Mouse (Mus musculus): ENCODE data around the gene Snx25.

Gene Snx25

DNA sequence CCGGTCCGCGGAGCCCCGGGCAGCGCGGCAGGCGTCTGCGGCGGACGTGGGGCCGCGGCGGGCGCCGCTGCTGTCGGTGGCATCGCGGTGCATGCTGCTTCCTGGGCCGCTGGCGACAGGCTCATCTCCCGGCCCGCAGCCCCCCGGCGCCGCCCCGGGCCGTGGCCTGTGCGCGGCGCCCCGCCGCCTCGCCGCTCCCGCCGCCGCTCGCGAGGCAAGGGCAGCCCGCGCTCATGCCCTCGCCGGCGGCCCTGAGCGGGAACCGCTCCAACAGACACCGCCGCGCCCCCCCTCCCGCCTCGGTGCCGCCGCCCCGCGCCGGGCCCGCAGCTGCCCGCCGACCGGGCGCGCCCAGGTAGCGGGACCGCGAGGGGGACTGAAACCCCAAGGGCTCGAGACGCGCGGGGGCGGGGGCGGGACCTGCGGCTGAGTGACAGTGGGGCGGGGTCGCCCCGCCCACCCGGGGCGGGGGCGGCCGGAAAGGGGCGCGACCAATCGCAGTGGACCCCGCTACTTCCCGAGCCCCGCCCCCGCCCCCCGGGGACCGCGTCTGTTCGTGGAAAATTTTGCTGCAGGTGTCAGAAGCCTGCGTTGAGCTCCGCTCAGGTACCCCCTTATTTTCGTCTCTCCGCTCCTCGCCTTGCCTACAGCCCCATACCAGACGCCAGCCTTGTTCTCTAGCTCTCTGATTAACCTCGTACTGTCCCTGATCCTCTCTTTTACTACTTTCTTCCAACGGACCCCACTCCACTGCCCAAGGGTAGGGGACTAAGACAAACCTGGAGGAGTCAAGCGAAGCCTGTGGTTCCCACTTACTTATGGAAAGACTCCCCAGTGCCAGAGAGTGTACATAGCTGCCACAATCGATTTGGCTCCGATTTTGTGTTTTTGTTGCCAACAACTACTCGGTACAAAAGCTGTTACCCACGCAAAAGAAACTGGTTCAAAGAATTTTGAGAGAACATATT, at the start of gene Snx25:
Snx25 (minus strand) TSS at position 96 of the 968 bp plus-strand sequence.
- DNase-seq (ENCODE audit: low spot score), result peak; percentile 84

DNA sequence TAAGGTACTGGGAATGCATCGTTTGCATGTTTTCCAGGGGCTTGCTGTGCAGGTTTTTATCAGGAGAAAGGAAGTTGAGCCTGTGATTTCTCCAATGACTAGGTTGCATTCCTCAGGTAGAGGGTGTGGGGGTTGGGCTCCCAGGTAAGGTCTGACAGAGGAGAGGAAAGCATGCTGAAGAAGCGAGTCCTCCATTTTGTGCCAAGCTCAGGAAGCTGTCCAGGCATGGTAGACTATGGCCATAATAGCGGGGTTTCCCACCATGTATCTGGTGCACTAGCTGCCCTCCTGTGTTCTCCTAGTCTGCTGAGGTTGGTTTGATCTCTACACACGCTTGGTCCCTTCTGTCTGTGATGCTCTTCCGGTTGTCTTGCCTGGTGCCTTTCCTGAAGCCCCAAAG, 45.7 kb upstream of the Snx25 start:
- no peak for DNase-seq (ENCODE audit: low spot score)

DNA sequence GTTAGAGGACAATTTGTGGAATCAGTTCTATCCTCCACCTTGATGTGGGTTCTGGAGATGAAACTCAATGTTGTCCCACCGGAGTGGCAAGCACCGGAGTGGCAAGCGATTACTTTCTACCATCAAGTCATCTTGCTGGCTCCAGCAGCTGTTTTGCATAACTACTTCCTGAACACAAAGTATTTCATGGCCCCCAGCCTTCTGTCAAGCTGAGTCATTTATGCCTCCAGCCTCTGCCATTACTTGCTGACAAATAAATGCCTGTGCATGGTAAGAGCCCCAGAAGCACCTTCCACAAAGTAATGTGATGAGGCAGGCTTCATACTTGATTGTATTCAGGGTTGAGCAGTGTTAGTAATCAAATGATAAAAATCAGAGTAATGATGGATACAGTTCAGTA, 44.9 kb upstream of the Snx25 start:
- no peak for DNase-seq (ENCODE audit: low spot score)

DNA sequence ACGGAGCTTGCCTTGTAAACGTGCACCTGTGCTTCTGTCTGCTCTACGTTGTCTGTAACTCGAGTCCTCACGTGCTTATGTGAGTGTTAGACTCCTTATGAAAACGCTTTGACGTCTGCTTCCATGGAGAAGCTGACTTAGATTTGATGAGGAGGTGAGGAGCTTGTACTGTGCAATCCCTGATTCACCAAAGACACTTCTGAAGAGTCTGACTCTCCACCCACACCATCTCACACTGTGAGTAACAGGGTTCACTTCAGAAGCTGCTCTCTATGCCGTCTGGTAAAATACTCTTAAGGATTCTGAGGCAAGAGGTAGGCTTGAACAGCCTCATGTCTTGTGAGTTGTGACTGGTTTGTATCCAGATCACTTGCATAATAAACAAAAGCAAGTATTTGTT, 41.1 kb upstream of the Snx25 start:
- DNase-seq (ENCODE audit: low spot score), result no peak

DNA sequence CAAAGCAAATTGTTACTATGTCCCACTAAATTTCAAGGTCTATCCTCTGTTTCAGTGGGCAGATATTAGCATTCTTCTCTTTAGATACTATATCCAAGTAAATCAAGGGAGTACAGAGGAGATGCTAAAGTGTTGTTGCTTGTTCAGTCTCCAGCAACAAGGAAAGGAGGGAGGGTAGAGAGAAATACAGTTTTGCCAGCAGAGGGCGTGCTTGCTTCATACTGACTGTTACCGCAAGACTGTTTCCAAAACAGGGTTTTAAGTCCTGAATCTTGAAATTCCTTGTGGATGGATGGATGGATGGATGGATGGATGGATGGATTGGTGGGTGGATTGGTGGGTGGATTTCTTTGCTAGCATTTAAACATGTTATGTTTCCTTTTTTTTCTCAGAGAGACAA, 33.4 kb upstream of the Snx25 start:
- peak; percentile 78 for DNase-seq (ENCODE audit: low spot score)

DNA sequence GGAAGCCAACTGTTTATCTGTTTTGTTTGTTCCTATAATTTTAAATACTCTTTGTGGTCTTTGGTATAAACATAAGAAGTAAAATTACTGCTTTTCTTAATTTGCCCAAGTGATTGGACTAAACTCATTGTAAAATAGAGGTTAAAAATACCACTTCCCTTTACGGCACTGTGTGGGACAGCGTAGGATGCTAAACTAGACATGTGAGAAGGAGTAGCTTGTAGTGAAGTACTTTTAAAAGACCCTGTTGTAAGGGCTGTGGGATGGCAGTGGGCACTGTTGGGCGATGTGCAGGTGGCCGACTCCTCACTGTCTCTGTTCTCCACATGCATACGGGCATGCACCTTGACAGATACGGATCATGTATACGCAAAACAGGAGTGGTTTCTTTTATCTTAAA, 28.2 kb upstream of the Snx25 start:
- DNase-seq (ENCODE audit: low spot score), result no peak

- no peak for DNase-seq (ENCODE audit: low spot score)
Measured at GRCm38 (mm10) chr8:46173651-46174050, 21.7 kb upstream of the Snx25 start.

GRCm38 (mm10) chr8:46163870-46164190, 11.9 kb upstream of the Snx25 start:
- DNase-seq (ENCODE audit: low spot score), result no peak

DNA sequence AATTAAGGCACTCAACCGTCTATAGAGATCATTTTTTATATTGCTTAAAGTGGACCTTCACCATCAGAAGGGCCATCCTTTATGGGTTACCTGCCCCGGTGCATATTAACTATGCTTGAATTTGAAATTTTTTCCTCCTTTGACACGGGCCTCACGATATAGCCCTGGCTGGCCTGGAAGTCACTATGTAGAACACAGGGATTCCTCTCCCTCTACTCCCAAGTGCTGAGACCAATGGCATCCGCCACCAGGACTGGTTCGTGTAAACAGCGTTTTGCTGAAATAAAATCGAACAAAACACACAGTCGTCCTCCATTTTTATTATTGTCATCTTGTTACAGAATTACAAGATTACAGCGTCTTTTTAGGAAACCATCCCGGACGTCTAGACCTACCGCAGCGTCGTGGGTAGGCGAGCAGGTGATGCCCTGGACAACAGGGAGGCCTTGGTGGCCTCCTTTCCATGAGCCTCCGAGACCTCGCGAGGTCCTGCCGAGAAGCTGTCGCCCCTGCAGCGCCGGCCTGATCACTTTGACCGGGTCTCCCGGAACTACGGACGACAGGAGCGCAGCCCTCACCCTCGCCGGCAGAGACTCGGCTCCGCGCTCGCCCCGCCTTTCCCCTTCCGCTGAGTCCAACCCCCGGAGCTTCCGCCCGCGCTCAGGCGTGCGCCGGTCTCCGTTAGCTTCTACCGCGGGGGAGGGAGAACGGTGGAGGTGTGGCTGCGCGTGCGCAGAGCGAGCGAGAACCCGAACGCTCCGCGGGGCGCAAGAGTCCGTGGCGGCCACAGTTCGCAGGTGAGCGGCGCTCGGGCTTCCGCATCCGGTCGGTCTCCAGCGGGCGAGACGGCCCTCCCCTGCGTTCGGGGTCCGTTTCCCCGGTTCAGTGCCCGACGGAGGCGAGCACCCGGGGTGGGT, 11.3 kb upstream of the Snx25 start:
- peak; percentile 94 for DNase-seq (ENCODE audit: low spot score)

DNA sequence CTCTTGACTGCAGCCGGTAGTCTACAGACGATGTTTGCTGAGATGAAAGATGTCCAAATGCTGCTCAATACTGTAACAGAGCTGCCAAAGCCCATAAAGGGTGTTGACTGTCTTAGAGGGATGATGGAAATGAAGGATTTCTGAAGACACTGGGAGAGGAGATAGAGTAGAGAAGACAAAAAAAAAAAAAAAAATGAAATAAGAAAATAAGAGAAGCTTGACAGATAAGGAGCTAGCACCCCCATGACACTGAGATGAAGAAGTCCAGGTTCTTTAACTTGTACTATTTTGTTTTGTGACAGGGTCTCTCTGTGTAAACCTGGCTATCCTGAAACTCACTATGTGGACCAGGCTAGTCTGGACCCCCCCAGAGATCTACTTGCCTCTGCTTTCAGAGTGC, 1.1 kb upstream of the Snx25 start:
- no peak for DNase-seq (ENCODE audit: low spot score)

GRCm38 (mm10) chr8:46151202-46152062, 527 bp downstream of the Snx25 start, which contains the start of gene Cfap97:
Gene Cfap97 (plus strand): TSS chr8:46151771.
- DNase-seq (ENCODE audit: low spot score), result peak; percentile 59

DNA sequence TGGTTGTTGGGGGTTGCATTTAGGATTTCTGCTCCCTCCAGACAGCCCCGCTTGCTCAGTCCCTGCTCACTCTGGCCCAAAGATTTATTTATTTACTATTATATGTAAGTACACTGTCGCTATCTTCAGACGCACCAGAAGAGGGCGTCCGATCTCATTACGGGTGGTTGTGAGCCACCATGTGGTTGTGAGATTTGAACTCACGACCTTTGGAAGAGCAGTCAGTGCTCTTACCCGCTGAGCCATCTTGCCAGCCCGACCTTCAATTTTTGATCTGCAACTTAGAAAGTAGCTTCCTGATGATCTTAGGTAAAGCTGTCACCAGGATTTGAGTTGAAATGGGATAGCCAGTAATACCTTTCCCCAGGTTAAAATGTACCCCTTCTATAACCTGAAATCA, 2.2 kb downstream of the Snx25 start:
- DNase-seq (ENCODE audit: low spot score), result no peak

GRCm38 (mm10) chr8:46149306-46149705, 2.7 kb downstream of the Snx25 start:
- no peak for DNase-seq (ENCODE audit: low spot score)

DNA sequence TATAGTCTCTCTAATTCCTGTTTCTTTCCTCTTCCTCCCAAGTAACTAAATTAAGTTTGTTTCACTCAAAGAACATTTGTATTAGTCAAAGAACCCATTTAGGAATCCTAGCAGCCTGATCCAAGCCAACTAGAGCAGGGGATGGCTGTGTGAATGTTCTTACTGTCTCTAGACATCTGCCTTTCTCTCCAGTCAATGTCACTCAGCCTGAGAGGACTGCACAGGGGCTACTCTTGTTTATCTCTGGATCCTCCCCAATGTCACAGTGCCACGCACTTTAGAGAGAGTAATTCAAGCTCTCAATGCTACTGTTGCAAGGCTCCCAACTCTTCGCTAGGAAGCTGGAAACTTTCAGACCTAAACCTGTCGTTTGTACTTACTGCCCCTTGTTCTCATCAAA, 5.8 kb downstream of the Snx25 start:
- DNase-seq (ENCODE audit: low spot score), result no peak

DNA sequence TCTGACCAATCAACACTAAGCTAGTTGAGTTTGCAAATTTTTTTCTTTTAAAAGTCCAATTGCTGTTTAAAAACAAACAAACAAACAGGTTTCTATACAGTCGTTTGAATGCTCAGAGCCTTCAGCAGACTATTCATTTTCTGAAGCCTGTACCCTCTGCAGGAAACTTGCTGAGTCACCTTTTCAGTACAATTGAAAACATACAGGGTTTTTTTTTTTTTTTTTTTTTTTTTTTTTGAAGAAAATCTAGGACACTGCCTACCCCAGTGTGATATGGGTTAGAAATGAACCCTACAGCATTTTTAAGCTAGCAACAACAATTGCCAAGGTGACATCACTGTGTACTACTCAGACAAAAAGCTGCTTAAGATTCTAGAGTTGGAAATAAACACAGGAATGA, 8.0 kb downstream of the Snx25 start:
- DNase-seq (ENCODE audit: low spot score), result no peak

DNA sequence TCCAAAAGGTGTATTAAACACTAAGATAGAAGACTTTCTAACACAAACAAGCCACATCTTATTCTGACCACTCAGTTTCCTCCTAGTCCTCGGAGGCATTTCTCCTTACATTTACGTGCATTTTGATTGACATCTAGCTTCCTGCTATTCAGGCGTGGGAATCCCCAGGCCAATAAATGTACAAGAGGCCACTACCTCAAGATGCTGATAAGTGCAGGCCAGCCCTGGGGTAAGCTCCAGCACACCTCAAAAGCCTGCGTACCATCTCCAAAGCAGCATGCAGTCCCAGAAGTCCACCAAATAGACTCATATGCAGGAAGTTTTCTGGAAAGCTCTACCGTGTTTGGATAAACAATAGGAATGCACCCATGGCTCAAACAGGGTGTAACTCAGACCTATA, 8.5 kb downstream of the Snx25 start:
- no peak for DNase-seq (ENCODE audit: low spot score)

DNA sequence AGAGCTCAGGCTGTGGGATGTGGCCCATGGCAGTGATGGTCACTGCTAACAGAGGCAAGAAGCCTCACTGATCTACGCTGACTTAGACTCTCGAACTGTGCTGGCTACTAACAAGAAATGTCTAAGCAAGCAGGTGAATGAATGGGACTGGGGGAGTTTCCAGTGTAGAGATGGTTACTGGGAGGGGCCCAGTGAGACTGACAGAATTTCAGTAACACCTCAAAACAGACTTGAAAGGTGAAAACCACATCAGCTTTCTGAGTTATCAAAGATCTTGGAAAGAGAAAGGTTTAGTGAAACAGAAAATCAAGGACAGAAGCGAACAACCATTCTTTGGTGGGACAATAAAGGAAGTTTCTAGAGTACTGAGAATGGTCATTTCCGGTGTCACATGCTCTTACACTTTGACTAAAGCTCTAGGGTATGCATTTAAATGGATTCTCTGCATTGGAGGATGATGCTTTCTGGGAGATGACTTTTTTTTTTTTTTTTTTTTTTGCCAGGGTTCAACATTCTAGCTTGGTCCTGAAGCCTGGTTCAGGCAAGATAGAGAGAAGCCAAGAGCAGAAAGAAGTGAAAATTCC, 9.4 kb downstream of the Snx25 start:
- DNase-seq (ENCODE audit: low spot score), result no peak

DNA sequence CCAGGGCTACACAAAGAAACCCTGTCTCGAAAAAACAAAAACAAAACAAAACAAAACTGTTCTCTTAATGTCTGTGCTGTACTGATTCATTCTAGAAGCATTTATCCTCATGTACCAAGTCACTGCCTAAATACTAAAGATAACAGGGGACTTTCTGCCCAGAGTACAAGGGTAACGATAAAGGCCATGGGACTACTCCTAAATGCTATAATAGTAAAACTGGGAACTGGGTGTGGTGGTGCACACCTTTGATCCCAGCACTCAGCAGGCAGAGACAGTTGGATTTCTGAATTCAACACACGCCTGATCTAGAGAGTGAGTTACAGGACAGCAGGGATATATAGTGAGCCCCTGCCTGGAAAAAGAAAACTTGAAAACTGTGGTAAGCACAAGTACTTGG, 10.3 kb downstream of the Snx25 start:
- no peak for DNase-seq (ENCODE audit: low spot score)

- no peak for DNase-seq (ENCODE audit: low spot score)
Measured at GRCm38 (mm10) chr8:46140376-46141120, 11.4 kb downstream of the Snx25 start.

DNA sequence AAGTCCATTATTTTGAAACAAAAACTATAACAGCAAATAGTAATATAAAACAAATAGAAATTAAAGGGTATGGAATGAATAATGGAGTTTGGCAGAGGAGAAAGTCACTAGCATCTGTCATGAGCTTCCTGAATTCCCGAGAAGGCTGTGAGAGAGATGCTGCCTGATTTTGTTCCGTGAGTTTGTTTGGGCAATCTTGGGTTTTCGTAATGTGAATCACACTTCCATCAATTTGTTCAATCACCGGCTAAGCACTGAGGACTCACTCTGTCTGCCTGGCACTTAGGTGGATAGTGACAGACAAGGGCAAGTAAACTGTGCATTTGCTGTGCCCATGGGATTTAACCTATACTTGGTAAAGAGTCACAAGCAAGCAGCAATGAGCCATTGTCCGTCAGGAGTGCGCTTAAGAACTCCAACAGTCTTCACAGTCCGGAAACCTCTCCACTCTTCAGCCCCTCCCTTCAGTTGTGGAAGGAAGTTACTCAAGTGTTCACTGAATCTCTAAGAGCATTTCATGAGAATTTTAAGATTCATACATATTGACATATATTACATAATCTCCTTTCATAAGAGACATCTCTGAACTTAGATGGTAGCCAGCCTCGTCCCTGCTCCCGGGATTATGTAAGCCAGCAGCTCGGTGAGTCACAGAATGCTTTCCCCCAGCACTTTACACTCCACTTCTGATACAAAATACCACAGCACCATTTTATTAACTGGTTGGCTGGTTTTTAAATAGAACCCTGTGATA, 13.9 kb downstream of the Snx25 start:
- DNase-seq (ENCODE audit: low spot score), result no peak
